Mouse (Mus musculus) liver, postnatal 0 days (tissue): ENCODE measurements at regions not wholly inside any gene's neighbourhood (a gene's known extent, or its start where the extent isn't known, plus 50 kb on each side); places are given as distances from the start of the nearest gene placed in this dataset.

ENCODE experiments used
- CTCF ChIP-seq: sonication (generic); IDR thresholded peaks from 2 replicates; pipeline ENCODE4 v1.5.1; 2016; ENCODE audit warnings: antibody characterized with exemption, low read depth
- EP300 ChIP-seq: IDR thresholded peaks from 2 replicates; pipeline ENCODE4 v1.6.1; 2016; ENCODE audit warnings: antibody characterized with exemption, low read depth, mild to moderate bottlenecking

- TF ChIP-seq CTCF (no peak), EP300 (no peak)
These were observed 224.2 kb upstream of the Jun start for GRCm38 (mm10) chr4:95276231-95276630.
